Mouse (Mus musculus) 3T3-L1 (cell line): ENCODE results near the gene Vmn1r47.
"Not testable (repeated sequence)": the region's sequence is repeated elsewhere in the genome, so short reads cannot be mapped to it uniquely, and the experiment has no call there.

Source experiments
- DNase-seq: peaks from one replicate; pipeline ENCODE4 v3.0.0-alpha.2; 2015; ENCODE audit warnings: low read depth, low spot score

The Vmn1r47 gene

GRCm38 (mm10) chr6:90015847-90016246, at the start of gene Vmn1r47:
TSS of gene Vmn1r47 (plus strand) at chr6:90016147.
- not testable (repeated sequence) for DNase-seq

- DNase-seq, result peak; percentile 51
Observed at GRCm38 (mm10) chr6:89966341-89966740, 49.6 kb upstream of the Vmn1r47 start.

GRCm38 (mm10) chr6:89969013-89969412, 46.9 kb upstream of the Vmn1r47 start, which contains the start of gene Vmn1r46:
TSS of gene Vmn1r46 (plus strand) at chr6:89969313.
- DNase-seq, result no peak

GRCm38 (mm10) chr6:89985989-89986388, 30.0 kb upstream of the Vmn1r47 start:
- peak; percentile 75 for DNase-seq

- not testable (repeated sequence) for DNase-seq
Observed at GRCm38 (mm10) chr6:90036741-90037140, 20.8 kb downstream of the Vmn1r47 start, which contains the start of gene Vmn1r48. TSS of gene Vmn1r48 (minus strand) at chr6:90036841.
